Mouse (Mus musculus) heart, adult 2 months (tissue): Measurements from ENCODE around the gene Zbtb9.

ENCODE experiments used
- CTCF ChIP-seq: fragments of 200-600 bp; IDR thresholded peaks from 2 replicates; pipeline ENCODE4 v1.8.1; 2022; ENCODE audit warnings: antibody characterized with exemption, mild to moderate bottlenecking, moderate library complexity
- EP300 ChIP-seq: fragments of 200-500 bp; IDR thresholded peaks from 2 replicates; pipeline ENCODE4 v1.6.1; 2011; ENCODE audit warnings: low read depth, low read length, control low read depth; ENCODE audit not compliant: insufficient read depth
- POLR2A ChIP-seq: fragments of 200-500 bp; IDR thresholded peaks from 2 replicates; pipeline ENCODE4 v1.6.1; 2011; ENCODE audit warnings: mild to moderate bottlenecking, low read depth, low read length, control low read depth; ENCODE audit not compliant: insufficient read depth

GRCm38 (mm10) chr17:26953726-26954125 lies 19.2 kb upstream of the Zbtb9 start:
- TF ChIP-seq CTCF (no peak), POLR2A (no peak), EP300 (no peak)
